Mouse (Mus musculus): ENCODE results near the gene Dmrta2. TPM values are rescaled to one million over a fixed set of nuclear protein-coding genes. Genes with fewer than 3 reads are reported as not detected.
A peak's percentile ranks its signal among the peaks of the same experiment; 100 is the strongest.

Gene Dmrta2
- 0.09 TPM in 1 of 2 replicates, not detected in the other for polyA plus RNA-seq (2015; fragmentation: Nextera tagmentation; extraction: Ambion mirVana)

DNA sequence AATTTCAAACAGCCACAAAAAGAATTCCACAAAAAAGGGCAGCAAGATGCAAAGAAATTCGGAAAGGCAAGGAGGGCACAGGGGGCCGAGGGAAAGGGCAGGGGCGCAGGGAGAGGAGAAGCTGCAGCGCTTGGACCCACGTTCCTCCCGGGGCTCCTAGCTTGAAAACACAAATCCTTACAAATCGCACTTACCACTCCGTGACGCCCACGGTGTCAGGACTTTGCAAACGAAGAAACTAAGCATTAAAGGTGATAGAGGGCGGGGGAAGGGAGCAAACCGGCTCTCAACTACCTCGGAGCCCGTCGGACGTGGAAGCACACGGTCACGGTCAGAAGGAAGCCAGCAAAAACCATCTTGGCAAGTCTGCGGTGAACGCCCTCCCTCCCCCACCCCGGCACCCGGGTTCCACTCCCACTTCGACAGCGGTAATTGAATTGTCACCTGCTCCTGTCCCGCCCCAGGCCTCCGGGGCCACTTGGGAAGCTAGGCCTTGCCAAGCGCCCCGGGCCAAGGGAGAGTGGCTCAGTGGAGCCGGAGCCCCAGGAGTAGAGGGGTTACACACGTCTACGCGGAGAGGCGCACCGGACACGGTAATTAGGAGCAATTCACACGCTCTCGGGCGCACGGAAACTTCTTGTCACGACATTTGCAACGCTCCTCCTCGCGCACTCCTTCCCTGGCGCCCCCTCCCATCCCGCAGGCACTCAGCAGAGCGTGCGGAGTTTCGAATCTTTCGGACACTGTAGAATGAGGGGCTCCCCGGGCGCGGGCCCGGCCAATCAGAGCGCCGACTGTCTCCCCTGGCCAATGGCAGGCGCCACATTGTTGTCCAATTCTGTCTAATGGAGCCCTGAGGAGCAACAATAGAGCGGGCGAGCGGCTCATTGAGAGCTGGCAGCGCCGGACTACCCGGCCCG, at the start of gene Dmrta2:
TSS of gene Dmrta2 (plus strand) at position 906 of the 920 bp plus-strand sequence.
- Histone ChIP-seq H3K4me2 (peak within 1 kb of the TSS; percentile 60), H3K4me1 (peaks cover 34% of the 10 kb centered on the region), H3K27ac (no peak within 1 kb of the TSS), H3K9me3 (no peaks in the 10 kb centered on the region), H3K27me3 (replicated peaks) (peaks cover 98% of the 10 kb centered on the region), H3K9ac (no peak within 1 kb of the TSS), H3K4me3 (replicated peaks) (peak within 1 kb of the TSS; percentile 38), H3K36me3 (no peaks in the 10 kb centered on the region)
- peak; percentile 33; the same call in 1 of the 2 replicates for ATAC-seq (ENCODE audit: insufficient read depth, low FRiP score, low read depth)
- 1% methylated on average over 64 of the region's 64 CpGs for WGBS

DNA sequence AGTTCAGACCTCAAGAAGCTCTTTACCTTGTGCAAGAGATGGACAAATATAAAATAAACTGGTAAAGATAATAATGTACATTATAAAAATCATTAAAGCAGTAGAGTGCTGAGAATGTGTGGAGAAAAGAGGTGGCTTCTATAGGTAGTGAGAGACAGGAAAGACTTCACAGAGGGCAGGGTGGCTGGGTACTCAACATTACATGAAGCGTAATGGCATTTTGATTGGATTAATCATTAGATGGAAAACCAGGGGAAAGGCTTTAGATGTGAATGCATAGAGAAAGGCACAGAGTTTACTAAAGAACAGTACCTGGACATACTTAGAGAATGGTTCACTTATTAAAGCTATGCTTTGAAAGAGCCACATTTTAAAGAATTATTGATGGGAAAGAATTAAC, 48.8 kb upstream of the Dmrta2 start:
- Histone ChIP-seq H3K36me3 (no peaks in the 10 kb centered on the region; the same call in 1 of the 2 replicates), H3K4me2 (no peak overlapping the region), H3K4me3 (replicated peaks) (no peak overlapping the region), H3K9ac (no peak overlapping the region), H3K27ac (no peak overlapping the region), H3K9me3 (no peaks in the 10 kb centered on the region), H3K27me3 (replicated peaks) (no peaks in the 10 kb centered on the region), H3K4me1 (no peaks in the 10 kb centered on the region)
- 86% methylated on average over 1 of the region's 1 CpGs for WGBS
- no peak for ATAC-seq (ENCODE audit: insufficient read depth, low FRiP score, low read depth)

DNA sequence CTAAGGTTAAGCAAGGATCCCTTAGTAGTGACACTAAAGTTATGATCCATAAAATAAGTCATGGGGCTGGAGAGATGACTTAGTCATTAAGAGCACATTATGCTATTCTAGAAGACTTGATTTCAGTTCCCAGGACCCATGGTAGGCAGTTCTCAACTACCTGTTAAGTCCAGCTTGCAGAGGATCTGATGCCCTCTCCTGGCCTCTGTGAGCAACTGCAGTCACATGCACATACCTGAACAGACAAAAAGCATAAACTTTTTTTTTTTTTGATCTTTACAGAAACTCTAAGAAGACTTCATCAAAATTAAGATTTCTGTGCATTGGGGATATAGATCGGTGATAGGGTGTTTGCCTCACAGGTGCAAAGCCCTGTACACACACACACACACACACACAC, 47.4 kb upstream of the Dmrta2 start:
- Histone ChIP-seq H3K36me3 (peaks cover 1% of the 10 kb centered on the region; the same call in 1 of the 2 replicates), H3K27me3 (replicated peaks) (no peaks in the 10 kb centered on the region), H3K27ac (no peak overlapping the region), H3K4me1 (no peaks in the 10 kb centered on the region), H3K4me2 (no peak overlapping the region), H3K9ac (no peak overlapping the region), H3K9me3 (no peaks in the 10 kb centered on the region), H3K4me3 (replicated peaks) (no peak overlapping the region)
- WGBS: 100% methylated on average over 1 of the region's 1 CpGs
- ATAC-seq (ENCODE audit: insufficient read depth, low FRiP score, low read depth): no peak

DNA sequence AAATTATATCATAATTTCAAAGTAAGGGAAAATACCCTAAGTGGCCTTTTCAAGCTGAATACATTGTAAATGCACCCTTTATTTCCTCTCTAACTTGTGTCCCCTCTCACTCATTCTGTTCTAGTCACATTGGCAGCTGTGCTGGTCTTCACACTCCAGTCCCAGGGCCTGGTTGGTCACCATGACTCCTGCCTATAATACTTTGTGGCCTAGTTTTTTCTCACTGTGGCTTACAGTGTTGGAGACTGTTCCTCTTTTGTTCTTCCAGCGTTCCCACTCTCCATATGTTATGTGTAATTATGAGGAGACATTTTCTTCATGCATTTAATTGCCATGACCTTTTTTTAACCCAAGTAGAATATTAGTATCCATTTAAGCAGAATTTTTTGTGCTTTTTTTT, 46.9 kb upstream of the Dmrta2 start:
- H3K4me1 ChIP-seq: no peaks in the 10 kb centered on the region
- no peaks in the 10 kb centered on the region for H3K9me3 ChIP-seq

DNA sequence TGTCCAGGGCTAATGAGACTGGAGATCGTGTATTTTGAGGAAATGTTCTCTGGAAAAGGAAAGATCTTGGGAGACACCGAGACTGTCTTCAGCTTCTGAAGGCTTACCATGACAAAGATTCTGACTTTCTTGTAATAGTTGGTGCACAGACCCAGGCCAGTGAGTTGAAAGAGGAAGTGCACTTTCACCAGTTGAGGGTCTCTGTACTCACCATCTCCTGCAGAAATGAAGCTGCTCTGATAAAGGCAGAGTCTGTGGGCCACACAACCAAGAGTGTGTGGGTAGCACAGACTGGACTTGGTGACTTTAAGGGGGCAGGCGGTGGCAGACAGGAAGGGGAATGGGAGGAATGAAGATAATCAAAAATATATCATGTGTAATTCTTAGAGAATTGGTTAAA, 41.3 kb upstream of the Dmrta2 start:
- Histone ChIP-seq H3K36me3 (0 out of 2 replicates have a peak, but pooled peaks cover 3% of the 10 kb centered on the region), H3K4me3 (replicated peaks) (no peak overlapping the region), H3K9ac (no peak overlapping the region), H3K27me3 (replicated peaks) (no peaks in the 10 kb centered on the region), H3K27ac (no peak overlapping the region), H3K4me1 (no peaks in the 10 kb centered on the region), H3K9me3 (no peaks in the 10 kb centered on the region), H3K4me2 (no peak overlapping the region)
- WGBS: 89% methylated on average over 3 of the region's 3 CpGs
- no peak for ATAC-seq (ENCODE audit: insufficient read depth, low FRiP score, low read depth)

More for the DNA sequence above, 46.9 kb upstream of the Dmrta2 start:
- no peak overlapping the region for H3K4me3 ChIP-seq (replicated peaks)
- WGBS: 87% methylated on average over 1 of the region's 1 CpGs
- H3K27me3 ChIP-seq (replicated peaks): no peaks in the 10 kb centered on the region
- no peak overlapping the region for H3K9ac ChIP-seq
- ATAC-seq (ENCODE audit: insufficient read depth, low FRiP score, low read depth): no peak
- no peak overlapping the region for H3K4me2 ChIP-seq
- H3K27ac ChIP-seq: no peak overlapping the region
- peaks cover 3% of the 10 kb centered on the region; the same call in 1 of the 2 replicates for H3K36me3 ChIP-seq

DNA sequence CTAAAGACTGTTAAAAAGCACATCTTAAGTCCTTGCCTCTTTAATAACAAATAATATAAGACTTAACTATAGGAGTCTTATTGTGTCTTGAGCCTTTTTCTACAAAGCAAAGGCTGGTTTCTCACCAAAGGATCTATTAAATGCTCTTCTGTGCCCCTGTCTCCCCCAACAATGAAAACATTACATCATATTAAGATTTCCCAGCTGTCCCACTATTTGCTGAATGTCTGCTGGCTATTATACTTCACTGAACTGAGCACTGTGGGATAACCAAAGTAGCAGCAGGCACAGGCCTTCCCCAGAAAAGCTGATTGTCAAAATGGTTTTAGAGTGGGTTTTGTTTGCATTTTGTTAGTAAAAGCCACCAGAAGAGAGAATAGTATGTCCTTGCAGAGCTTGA, 38.6 kb upstream of the Dmrta2 start:
- no peaks in the 10 kb centered on the region for H3K27me3 ChIP-seq (replicated peaks)
- H3K36me3 ChIP-seq: 0 out of 2 replicates have a peak, but pooled peaks cover 3% of the 10 kb centered on the region
- H3K4me3 ChIP-seq (replicated peaks): no peak overlapping the region
- H3K27ac ChIP-seq: no peak overlapping the region
- H3K4me1 ChIP-seq: no peaks in the 10 kb centered on the region
- H3K9ac ChIP-seq: no peak overlapping the region
- ATAC-seq (ENCODE audit: insufficient read depth, low FRiP score, low read depth): no peak
- no peak overlapping the region for H3K4me2 ChIP-seq
- H3K9me3 ChIP-seq: no peaks in the 10 kb centered on the region

DNA sequence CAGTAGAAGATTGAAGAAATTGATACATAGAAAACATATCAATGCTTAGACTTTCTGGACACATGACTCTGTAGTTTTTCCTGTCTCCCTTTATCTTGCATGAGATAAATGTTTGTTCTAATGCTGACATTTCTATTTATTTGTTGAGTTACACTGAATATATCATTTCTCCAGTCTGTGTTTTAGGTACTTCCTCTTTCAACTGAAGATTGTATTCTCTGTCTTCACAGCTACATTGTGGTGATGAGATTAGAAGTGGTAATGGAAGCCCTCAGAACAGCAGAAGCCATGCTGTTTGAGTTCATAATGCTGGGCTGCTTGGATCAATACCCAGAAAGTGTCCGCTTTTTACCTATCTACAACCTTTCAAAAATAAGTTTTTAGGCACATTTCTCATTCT, 32.3 kb upstream of the Dmrta2 start:
- Histone ChIP-seq H3K9me3 (no peaks in the 10 kb centered on the region), H3K4me2 (no peak overlapping the region), H3K36me3 (no peaks in the 10 kb centered on the region), H3K4me1 (no peaks in the 10 kb centered on the region), H3K9ac (no peak overlapping the region), H3K27ac (no peak overlapping the region), H3K4me3 (replicated peaks) (no peak overlapping the region), H3K27me3 (replicated peaks) (no peaks in the 10 kb centered on the region)
- WGBS: 80% methylated on average over 1 of the region's 1 CpGs
- no peak for ATAC-seq (ENCODE audit: insufficient read depth, low FRiP score, low read depth)

DNA sequence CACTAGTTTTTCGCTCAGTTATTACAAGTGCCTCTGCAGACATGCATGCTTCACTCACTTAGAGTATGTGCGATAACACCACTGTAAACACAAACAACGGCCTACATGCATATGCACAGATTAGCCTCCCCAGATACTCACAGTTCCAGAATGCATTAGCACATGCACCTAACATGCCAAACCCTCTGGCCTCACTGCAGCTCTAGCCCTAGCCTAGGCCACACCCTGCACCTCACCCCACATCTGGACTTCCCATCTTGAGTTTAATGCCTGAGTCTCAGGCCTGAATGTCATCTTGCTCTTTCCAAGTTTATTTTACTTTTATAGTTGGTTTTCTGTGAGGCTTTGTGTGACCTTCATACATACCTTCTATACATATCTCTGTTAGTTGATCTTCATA, 28.5 kb upstream of the Dmrta2 start:
- no peak overlapping the region for H3K4me2 ChIP-seq
- no peaks in the 10 kb centered on the region for H3K36me3 ChIP-seq
- no peak overlapping the region for H3K9ac ChIP-seq
- no peak for ATAC-seq (ENCODE audit: insufficient read depth, low FRiP score, low read depth)
- H3K4me1 ChIP-seq: no peaks in the 10 kb centered on the region
- WGBS: 88% methylated on average over 3 of the region's 3 CpGs
- no peaks in the 10 kb centered on the region for H3K9me3 ChIP-seq
- H3K27ac ChIP-seq: no peak overlapping the region
- H3K4me3 ChIP-seq (replicated peaks): no peak overlapping the region
- no peaks in the 10 kb centered on the region for H3K27me3 ChIP-seq (replicated peaks)

DNA sequence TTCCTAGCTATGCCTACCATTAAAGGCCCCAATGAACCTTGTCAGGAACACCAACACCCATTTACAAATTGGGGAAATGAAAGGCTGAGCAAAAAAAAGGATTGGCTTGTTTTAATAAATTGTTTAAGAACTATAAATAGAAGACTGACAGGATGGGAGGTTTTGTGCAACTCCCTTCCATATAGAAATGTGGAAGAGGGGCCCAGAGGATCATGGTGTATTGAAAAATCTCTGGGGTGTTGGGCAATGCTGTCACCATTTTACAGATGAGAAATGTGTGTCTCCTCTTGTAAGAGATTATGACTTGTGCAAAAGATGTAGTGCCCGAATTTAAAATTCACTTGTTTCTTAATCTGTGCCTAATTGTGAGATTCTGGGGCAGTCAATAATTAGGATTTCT, 24.3 kb upstream of the Dmrta2 start:
- Histone ChIP-seq H3K4me3 (replicated peaks) (no peak overlapping the region), H3K27me3 (replicated peaks) (no peaks in the 10 kb centered on the region), H3K4me2 (no peak overlapping the region), H3K9ac (no peak overlapping the region), H3K4me1 (no peaks in the 10 kb centered on the region), H3K36me3 (no peaks in the 10 kb centered on the region), H3K27ac (no peak overlapping the region), H3K9me3 (no peaks in the 10 kb centered on the region)
- 95% methylated on average over 1 of the region's 1 CpGs for WGBS
- ATAC-seq (ENCODE audit: insufficient read depth, low FRiP score, low read depth): no peak

DNA sequence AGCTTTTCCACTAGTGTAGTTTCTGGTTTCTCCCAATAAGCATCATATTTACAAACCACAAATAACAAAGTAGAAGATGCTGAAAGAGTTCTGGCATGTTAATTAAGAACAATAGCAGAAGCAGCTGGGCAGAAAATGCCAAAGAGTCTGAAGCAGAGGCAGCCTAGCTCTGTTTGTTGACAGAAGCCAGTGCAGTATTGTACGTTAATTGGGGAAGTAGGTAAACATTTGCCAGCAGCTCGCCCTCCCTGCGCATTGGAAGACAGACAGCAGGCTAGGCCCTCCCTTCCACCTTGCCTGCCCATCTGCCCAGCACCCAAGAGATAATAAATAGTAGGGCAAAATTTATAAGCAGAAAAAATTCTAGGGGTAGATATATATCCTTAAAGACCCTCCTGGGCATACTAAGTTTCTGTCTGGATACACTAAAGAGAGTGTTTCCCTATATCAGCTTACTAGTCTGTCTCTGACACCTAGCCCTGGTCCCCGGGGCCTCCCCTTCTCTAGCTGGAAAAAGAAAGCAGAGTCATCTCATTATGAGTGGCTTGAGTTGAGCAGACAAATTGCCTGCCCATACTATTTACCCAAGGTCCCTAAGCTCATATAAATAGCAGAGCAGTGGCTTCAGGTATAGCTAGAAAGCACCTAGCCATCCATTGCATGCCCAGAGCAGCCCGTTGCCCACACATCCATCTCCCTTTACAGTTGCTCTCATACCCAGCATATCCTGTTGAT, 17.5 kb upstream of the Dmrta2 start:
- Histone ChIP-seq H3K9ac (no peak overlapping the region), H3K36me3 (0 out of 2 replicates have a peak, but pooled peaks cover 4% of the 10 kb centered on the region), H3K27ac (no peak overlapping the region), H3K9me3 (no peaks in the 10 kb centered on the region), H3K4me1 (no peaks in the 10 kb centered on the region), H3K4me3 (replicated peaks) (no peak overlapping the region), H3K4me2 (no peak overlapping the region), H3K27me3 (replicated peaks) (no peaks in the 10 kb centered on the region)
- 52% methylated on average over 5 of the region's 5 CpGs for WGBS
- no peak for ATAC-seq (ENCODE audit: insufficient read depth, low FRiP score, low read depth)

DNA sequence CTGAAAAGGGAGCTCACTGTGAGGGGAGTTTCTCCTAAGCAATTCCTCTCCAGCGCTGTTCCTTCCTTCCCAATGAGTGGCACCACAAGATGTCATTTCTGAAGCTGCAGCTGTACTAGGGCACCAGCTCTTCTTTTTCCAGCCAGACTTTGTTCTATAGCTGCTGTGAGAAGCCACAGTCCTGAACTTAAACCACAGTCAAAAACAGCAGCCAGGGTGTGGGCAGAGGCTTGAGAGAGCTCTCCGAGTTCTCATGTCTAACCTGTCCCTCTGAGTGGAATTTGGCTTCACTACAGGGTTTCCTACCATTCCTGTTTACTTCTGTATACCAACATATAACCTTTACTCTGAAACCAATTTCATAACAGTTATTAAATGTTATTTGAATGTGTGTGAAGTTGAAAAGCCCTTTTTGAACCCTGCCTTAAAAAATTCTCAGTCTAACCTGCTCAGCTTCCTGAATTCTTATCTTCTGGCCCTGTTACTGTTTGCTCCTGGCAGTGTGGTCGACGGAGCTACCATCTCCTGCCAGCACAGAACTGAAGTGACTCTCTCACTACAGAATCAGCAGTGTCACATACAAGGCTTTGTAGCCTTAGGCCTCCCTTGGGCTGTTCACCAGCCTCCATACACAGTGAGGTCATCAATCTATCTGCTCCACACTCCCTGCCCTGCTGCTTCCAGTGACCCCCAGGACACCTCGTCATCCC, 14.1 kb upstream of the Dmrta2 start:
- Histone ChIP-seq H3K9ac (no peak overlapping the region), H3K4me2 (no peak overlapping the region), H3K4me3 (replicated peaks) (no peak overlapping the region), H3K27me3 (replicated peaks) (no peaks in the 10 kb centered on the region), H3K27ac (no peak overlapping the region), H3K9me3 (no peaks in the 10 kb centered on the region), H3K4me1 (no peaks in the 10 kb centered on the region), H3K36me3 (0 out of 2 replicates have a peak, but pooled peaks cover 4% of the 10 kb centered on the region)
- no peak for ATAC-seq (ENCODE audit: insufficient read depth, low FRiP score, low read depth)
- WGBS: 74% methylated on average over 5 of the region's 5 CpGs
